Mouse (Mus musculus) midbrain, embryonic 14.5 days (tissue): Measurements from ENCODE around the gene Gmfg. TPM values are rescaled to one million over a fixed set of nuclear protein-coding genes. Genes with fewer than 3 reads are reported as not detected.

ENCODE experiments used
- ATAC-seq: fragments of 200-750 bp; cut with Nextera tagmentation; 2 replicates; pipeline ENCODE4 v1.8.0; 2017; ENCODE audit warnings: moderate number of reproducible peaks, moderate library complexity; ENCODE audit not compliant: low FRiP score, low TSS enrichment
- DNase-seq: peaks from one replicate; pipeline ENCODE4 v3.0.0-alpha.2; 2015
- H3K27ac ChIP-seq: fragments of 300-500 bp; sonication (generic); replicated peaks from 2 replicates; pipeline ENCODE4 v1.5.1; 2014; ENCODE audit warnings: mild to moderate bottlenecking, low read depth, low read length, moderate library complexity
- H3K27me3 ChIP-seq: fragments of 300-500 bp; sonication (generic); 2 replicates; pipeline ENCODE4 v1.6.1; 2014; ENCODE audit warnings: low read length, control low read depth, mixed read lengths; ENCODE audit not compliant: control insufficient read depth, insufficient read depth
- H3K36me3 ChIP-seq: fragments of 300-500 bp; sonication (generic); 2 replicates; pipeline ENCODE4 v1.6.1; 2014; ENCODE audit warnings: low read length, control low read depth; ENCODE audit not compliant: control insufficient read depth, insufficient read depth
- H3K4me1 ChIP-seq: fragments of 300-500 bp; sonication (generic); 2 replicates; pipeline ENCODE4 v1.6.1; 2014; ENCODE audit warnings: mild to moderate bottlenecking, antibody characterized with exemption, low read length, control low read depth; ENCODE audit not compliant: control insufficient read depth, insufficient read depth
- H3K4me2 ChIP-seq: fragments of 300-500 bp; sonication (generic); 2 replicates; pipeline ENCODE4 v1.6.1; 2014; ENCODE audit warnings: mild to moderate bottlenecking, low read length, moderate library complexity
- H3K4me3 ChIP-seq: fragments of 300-500 bp; sonication (generic); replicated peaks from 2 replicates; pipeline ENCODE4 v1.5.1; 2014; ENCODE audit warnings: low read depth, low read length
- H3K9ac ChIP-seq: fragments of 300-500 bp; sonication (generic); replicated peaks from 2 replicates; pipeline ENCODE4 v1.6.1; 2014; ENCODE audit warnings: mild to moderate bottlenecking, low read length, moderate library complexity
- H3K9me3 ChIP-seq: fragments of 300-500 bp; sonication (generic); 2 replicates; pipeline ENCODE4 v1.6.1; 2016; ENCODE audit warnings: low read length, control low read depth, mixed read lengths; ENCODE audit not compliant: control insufficient read depth
- WGBS: fragments of 180-500 bp; shearing (Covaris S2); extraction: QIAGEN DNeasy Blood & Tissue Kit; methylation state at CpG from one replicate; pipeline ENCODE4 v1.1.7; 2014; 5-methylcytosine and 5-hydroxymethylcytosine counted together
- polyA plus RNA-seq: library from polyadenylated mRNA; unstranded; fragments of >200 nt; fragmentation: Nextera tagmentation; extraction: Ambion mirVana; gene quantifications from 2 replicates; pipeline ENCODE4 v1.2.1, GENCODE M21; 2014

Gene Gmfg
- polyA plus RNA-seq: 1.7 and 5.1 TPM in 2 replicates

DNA sequence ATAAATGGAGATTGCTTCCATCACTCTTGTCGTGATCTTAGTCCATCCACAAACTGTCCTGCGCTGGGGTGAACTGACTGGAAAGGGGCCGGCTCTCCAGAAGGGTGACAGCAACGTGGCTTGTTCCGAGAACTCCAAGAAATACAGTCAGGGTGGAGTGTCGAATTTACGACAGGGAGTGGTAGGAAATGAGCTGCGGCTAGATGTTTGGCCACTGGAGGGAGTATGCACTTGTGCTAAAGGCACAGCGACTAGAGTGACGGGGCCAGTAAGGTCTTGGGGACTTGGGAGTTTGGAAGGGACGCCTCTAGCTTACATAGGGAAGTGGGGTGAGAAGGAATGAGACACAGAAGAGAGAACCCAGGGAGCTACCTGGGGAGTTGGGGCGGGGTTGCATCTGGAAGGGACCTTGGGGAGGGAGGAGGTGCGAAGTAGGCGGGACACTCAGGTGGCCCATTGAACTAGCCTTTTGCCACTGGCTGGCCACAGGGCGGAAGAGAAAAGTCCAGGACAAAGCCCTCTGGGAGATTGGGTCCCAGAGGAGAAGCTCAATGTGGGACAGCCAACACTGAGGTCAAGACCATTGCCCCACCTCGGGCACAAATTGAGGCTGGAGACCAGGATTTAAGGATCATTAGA, at the start of gene Gmfg:
Gene Gmfg (plus strand): TSS at position 516 of the 639 bp plus-strand sequence.
- WGBS: 3% methylated on average over 16 of the region's 16 CpGs
- peak within 1 kb of the TSS; percentile 72 for H3K27ac ChIP-seq
- ATAC-seq: peak; percentile 46

GRCm38 (mm10) chr7:28390331-28390730, 46.9 kb upstream of the Gmfg start:
- no peak overlapping the region for H3K9ac ChIP-seq
- H3K27me3 ChIP-seq: no peaks in the 10 kb centered on the region
- no peak overlapping the region for H3K4me3 ChIP-seq
- peaks cover 53% of the 10 kb centered on the region for H3K36me3 ChIP-seq
- peaks cover 11% of the 10 kb centered on the region for H3K4me1 ChIP-seq
- H3K27ac ChIP-seq: no peak overlapping the region
- H3K9me3 ChIP-seq: no peaks in the 10 kb centered on the region
- H3K4me2 ChIP-seq: no peak overlapping the region
- ATAC-seq (no peak), DNase-seq (no peak)
- 97% methylated on average over 3 of the region's 3 CpGs for WGBS

More for the DNA sequence above, at the start of gene Gmfg:
- Histone ChIP-seq H3K36me3 (peaks cover 3% of the 10 kb centered on the region; the same call in 1 of the 2 replicates), H3K4me3 (peak within 1 kb of the TSS; percentile 59), H3K27me3 (no peaks in the 10 kb centered on the region), H3K4me2 (peak within 1 kb of the TSS; percentile 55), H3K4me1 (peaks cover 23% of the 10 kb centered on the region), H3K9me3 (no peaks in the 10 kb centered on the region), H3K9ac (peak within 1 kb of the TSS; percentile 56)
- peak; percentile 90 for DNase-seq

DNA sequence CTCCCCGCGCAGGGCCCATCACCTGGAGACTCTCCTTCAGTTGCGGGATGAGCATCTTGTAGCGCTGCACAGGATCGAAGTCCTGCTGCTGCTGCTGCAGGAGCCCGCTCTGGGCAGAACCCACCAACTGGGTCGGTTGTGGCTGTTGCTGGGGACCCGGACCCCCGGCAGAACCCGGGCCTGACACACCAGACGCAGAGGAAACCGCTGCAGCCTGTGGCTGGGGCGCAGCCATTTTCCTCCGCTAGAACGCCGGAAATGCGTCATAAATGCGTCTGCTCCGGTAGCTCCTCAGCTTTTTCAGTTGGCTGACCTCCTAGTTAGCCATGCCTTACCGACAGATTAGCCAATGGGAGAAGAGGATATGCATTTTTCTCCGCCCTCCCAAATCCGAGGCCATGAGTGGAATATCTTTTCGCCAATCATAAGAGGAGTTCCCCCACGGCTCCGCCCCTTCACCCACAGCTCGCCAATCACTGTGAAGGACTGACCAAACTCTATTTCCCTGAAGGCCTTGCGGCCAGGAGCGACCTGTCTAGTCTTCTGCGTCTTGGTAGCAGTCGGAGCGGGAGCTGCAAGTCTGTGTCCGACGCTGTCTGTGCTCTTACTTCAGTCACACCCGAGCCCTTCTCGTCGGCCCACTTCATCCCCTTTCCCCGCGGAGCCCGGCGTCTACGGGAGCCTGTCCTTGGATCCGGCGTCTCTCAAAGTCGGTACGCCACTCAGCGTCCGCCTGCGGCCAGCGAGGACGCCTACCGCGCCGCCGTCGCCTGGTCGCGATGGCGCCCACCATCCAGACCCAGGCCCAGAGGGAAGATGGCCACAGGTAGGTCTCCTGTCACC, 44.6 kb upstream of the Gmfg start, which contains the start of the genes Med29 and Paf1:
Gene Med29 (minus strand): TSS at position 280 of the 843 bp plus-strand sequence.
Gene Paf1 (plus strand): TSS at position 523 of the 843 bp plus-strand sequence.
- no peaks in the 10 kb centered on the region for H3K9me3 ChIP-seq
- DNase-seq (peak; percentile 98), ATAC-seq (peak; percentile 97)
- no peaks in the 10 kb centered on the region for H3K27me3 ChIP-seq
- peak within 1 kb of the TSS; percentile 75 for H3K27ac ChIP-seq
- peak within 1 kb of the TSS; percentile 70 for H3K9ac ChIP-seq
- H3K4me3 ChIP-seq: peak within 1 kb of the TSS; percentile 67
- peaks cover 11% of the 10 kb centered on the region for H3K4me1 ChIP-seq
- H3K36me3 ChIP-seq: peaks cover 63% of the 10 kb centered on the region
- H3K4me2 ChIP-seq: peak within 1 kb of the TSS; percentile 87
- under 1% methylated on average over 58 of the region's 58 CpGs for WGBS

DNA sequence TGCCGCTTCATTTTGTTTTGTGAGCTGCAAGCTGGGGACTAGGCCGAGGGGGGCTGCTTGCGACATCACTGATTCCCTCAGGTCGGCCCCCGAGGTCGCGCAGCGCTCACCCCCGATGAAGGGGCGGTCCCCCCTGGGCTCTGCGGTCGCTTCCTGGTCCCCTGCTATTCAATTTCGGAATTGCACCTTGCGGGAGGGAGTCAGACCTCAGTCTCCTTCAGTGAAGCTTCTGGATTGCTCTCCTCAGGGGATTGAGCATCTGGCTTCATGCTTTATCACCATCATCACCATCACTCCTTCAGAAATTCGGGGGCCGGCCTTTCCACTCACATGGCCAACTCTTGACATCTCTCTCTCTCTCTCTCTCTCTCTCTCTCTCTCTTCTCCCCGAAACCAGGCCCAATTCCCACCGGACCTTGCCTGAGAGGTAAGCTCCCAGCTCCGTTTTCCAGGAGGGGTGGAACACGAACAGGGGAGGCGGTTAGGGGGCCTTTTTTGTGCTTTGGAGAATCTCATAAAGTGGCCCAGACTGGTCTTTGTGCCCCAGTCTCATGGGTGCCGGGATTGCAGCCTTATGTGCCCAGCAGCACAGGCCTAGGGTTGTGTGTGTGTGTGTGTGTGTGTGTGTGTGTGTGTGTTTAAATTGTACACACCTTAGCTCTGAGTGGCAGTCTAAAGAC, 43.8 kb upstream of the Gmfg start:
- DNase-seq (no peak), ATAC-seq (no peak)
- Histone ChIP-seq H3K27me3 (no peaks in the 10 kb centered on the region), H3K27ac (peak overlapping the region; percentile 75), H3K4me1 (peaks cover 11% of the 10 kb centered on the region), H3K4me3 (peak overlapping the region; percentile 67), H3K36me3 (peaks cover 63% of the 10 kb centered on the region), H3K9ac (peak overlapping the region; percentile 63), H3K9me3 (no peaks in the 10 kb centered on the region), H3K4me2 (peak overlapping the region; percentile 87)
- 6% methylated on average over 22 of the region's 22 CpGs for WGBS

DNA sequence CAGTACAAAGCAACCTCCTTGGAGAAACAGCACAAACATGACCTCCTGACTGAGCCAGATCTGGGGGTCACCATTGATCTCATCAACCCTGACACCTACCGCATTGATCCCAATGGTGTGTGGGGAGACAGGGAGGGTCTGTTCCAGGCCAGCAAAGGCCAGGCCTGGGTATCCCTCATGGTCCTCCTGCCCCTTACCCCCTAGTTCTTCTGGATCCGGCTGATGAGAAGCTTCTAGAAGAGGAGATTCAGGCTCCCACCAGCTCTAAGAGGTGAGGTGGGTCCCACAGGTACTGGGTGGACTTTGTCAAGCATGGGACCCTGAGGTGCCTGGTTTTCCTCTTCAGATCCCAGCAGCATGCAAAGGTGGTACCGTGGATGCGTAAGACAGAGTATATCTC, 41.8 kb upstream of the Gmfg start:
- peaks cover 11% of the 10 kb centered on the region for H3K4me1 ChIP-seq
- H3K4me3 ChIP-seq: no peak overlapping the region
- 96% methylated on average over 4 of the region's 4 CpGs for WGBS
- no peak overlapping the region for H3K4me2 ChIP-seq
- no peak overlapping the region for H3K27ac ChIP-seq
- H3K9me3 ChIP-seq: no peaks in the 10 kb centered on the region
- H3K27me3 ChIP-seq: no peaks in the 10 kb centered on the region
- peaks cover 65% of the 10 kb centered on the region for H3K36me3 ChIP-seq
- DNase-seq (no peak), ATAC-seq (no peak)
- H3K9ac ChIP-seq: no peak overlapping the region

DNA sequence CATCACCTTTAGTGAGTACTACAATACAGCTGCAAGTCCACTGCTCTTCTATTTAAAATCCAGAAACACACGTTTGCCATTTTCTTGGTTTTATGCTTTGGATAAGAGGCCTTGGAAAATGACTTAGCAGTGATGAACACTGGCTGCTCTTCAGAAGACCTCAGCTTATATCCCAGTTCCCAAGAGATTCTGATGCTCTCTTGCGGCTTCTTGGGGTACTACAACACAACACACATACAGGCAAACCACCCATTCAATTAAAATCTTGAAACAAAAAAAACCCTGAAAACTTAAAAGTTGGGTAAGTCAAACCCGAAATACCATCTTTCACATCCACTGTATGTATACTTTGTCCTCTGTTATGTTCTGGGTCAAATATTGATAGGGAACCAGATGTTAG, 39.2 kb upstream of the Gmfg start:
- 65% methylated on average over 3 of the region's 3 CpGs for WGBS
- peaks cover 5% of the 10 kb centered on the region; the same call in 1 of the 2 replicates for H3K4me1 ChIP-seq
- DNase-seq: peak; percentile 69

GRCm38 (mm10) chr7:28398696-28399340, 38.4 kb upstream of the Gmfg start:
- 93% methylated on average over 10 of the region's 10 CpGs for whole genome bisulfite sequencing
- H3K27me3 ChIP-seq: no peaks in the 10 kb centered on the region
- H3K4me1 ChIP-seq: peaks cover 1% of the 10 kb centered on the region; the same call in 1 of the 2 replicates
- no peak overlapping the region for H3K4me2 ChIP-seq
- peaks cover 93% of the 10 kb centered on the region for H3K36me3 ChIP-seq
- ATAC-seq: no peak
- H3K4me3 ChIP-seq: no peak overlapping the region
- H3K27ac ChIP-seq: no peak overlapping the region
- no peak for DNase-seq
- H3K9me3 ChIP-seq: no peaks in the 10 kb centered on the region
- H3K9ac ChIP-seq: no peak overlapping the region

More for the DNA sequence above, 39.2 kb upstream of the Gmfg start:
- H3K9me3 ChIP-seq: no peaks in the 10 kb centered on the region
- no peak overlapping the region for H3K4me2 ChIP-seq
- no peak overlapping the region for H3K27ac ChIP-seq
- H3K4me3 ChIP-seq: no peak overlapping the region
- no peak overlapping the region for H3K9ac ChIP-seq
- H3K36me3 ChIP-seq: peaks cover 85% of the 10 kb centered on the region
- H3K27me3 ChIP-seq: no peaks in the 10 kb centered on the region
- no peak for ATAC-seq

DNA sequence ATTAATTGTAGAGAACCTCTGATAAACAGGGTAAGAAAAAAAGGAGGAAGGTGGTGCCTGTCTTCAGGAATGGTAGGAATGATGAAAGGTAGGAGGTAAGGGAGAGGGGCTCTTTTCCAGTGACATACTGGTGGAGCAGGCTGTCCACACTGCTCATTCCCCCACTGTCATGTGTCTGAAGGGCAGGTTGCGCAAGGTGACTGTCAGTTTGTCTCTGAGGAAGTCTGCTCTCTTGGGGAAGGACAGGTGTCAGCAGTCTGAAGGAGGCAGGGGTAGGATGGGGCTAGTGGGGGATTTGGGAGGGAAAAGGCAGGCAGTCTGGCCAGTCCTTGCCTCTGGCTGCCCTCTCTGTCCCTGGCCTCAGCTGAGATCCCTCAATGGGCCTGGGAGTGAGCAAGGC, 36.2 kb upstream of the Gmfg start:
- no peak for DNase-seq
- peaks cover 99% of the 10 kb centered on the region for H3K36me3 ChIP-seq
- H3K4me2 ChIP-seq: no peak overlapping the region
- H3K9ac ChIP-seq: no peak overlapping the region
- WGBS: 100% methylated on average over 1 of the region's 1 CpGs
- H3K4me3 ChIP-seq: no peak overlapping the region
- H3K9me3 ChIP-seq: no peaks in the 10 kb centered on the region
- H3K27ac ChIP-seq: no peak overlapping the region
- no peak for ATAC-seq
- H3K27me3 ChIP-seq: no peaks in the 10 kb centered on the region
- no peaks in the 10 kb centered on the region for H3K4me1 ChIP-seq
